Mouse (Mus musculus) ovary, postnatal 10 days (tissue): ENCODE results near the gene Gm36176.
"Not testable (repeated sequence)": the region's sequence is repeated elsewhere in the genome, so short reads cannot be mapped to it uniquely, and the experiment has no call there.

ENCODE experiments used
- DNase-seq: peaks from one replicate; pipeline ENCODE4 v3.0.0; 2022; ENCODE audit warnings: low spot score

The Gm36176 gene

DNA sequence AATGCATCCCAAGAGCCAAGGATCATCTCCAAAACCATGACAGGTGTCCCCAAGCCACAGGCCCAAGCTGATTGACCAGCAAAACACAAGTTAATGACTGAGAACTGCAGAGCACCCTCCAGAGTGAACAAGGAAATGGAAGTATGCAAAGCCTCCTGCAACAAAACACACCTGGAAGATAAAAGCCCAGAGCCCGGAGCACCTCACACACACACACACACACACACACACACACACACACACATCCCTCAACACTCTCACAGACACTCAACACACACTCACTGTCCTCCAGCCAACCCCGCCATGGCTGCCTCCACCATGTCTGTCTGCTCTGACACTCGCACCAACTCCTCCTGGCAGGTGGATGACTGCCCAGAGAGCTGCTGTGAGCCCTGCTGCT is at the start of gene Gm36176:
Gene Gm36176 (plus strand): TSS at position 301 of the 400 bp plus-strand sequence.
- no peak for DNase-seq

DNA sequence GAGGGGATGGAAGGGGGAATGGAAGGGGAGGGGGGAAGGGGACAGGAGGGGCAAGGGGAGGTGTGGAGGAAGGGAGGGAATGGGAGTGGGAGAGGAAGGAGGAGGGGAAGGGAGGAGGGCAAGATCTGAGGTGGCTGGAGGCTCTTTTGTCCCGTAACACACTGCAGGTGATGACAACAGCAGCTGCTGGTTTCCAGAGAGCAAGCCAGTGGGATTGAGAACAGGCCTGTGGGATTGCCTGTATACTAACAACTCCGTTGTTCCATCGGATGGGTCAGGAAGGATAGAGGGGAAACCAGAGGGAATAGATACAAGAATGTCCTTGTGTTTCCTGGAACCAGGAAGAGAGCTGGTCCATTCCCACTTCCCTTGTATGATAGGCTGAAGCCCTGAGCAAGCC is 48.9 kb upstream of the Gm36176 start:
- no peak for DNase-seq

DNA sequence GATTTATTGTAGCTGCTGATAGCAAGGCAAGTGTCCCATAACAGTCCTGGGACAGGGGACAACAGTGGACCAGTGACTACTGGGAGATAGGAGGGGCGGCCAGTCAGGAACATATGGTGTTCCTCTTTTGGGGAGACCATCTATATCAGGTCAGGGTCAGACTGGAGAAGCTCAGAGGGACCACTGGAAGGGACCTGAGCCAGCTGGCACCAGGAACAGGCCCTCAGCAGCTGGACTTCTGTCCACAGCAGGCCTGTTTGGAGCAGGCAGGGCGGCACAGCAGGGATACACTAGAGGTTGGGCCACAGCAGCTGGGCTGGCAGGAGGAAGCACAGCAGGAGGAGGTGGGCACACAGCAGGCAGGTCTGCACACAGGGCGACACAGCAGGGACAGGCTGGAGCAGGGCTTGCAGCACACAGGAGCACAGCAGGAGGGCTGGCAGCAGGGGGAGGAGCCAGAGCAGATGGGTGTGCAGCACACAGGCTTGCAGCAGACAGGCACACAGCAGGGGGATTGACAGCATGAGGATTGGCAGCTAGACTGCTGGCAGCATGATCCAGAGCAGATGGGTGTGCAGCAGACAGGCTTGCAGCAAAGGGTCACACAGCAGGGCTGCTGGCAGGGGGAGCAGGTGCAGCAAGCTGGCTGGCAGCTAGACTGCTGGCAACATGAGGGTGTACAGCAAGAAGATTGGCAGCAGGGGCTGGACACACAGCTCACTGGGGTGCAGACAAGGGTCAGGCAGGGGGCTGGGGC is 48.3 kb upstream of the Gm36176 start:
- not testable (repeated sequence) for DNase-seq

DNA sequence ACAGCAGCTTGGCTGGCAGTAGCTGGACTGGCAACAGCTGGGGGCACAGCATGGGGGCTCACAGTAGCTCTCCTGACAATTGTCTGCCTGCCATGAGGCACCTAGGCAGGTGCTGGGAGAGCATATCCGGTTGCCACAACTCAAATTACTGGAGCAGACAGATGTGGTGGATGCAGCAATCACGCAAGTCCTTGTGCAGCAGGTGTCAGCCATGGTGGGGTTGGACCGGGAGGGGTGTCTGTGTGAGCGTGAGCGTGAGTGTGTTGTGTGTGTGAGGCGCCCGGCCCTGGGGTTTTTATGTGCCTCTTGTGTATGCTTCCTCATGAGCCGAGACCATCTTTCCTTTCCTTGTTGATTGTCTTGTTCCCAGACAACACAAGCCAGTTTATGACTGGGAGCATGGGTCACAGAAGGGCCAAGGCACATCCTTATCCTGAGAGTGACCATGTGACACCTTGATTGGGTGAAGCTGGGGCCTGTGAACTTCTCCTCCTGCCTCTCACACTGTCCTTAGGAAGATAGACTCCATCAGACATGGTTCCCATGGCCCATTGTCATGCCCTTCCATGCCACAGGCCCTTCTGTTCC is 47.6 kb upstream of the Gm36176 start, which contains the start of gene Gm19668:
Gene Gm19668 (minus strand): TSS at position 213 of the 588 bp plus-strand sequence.
- no peak for DNase-seq

DNA sequence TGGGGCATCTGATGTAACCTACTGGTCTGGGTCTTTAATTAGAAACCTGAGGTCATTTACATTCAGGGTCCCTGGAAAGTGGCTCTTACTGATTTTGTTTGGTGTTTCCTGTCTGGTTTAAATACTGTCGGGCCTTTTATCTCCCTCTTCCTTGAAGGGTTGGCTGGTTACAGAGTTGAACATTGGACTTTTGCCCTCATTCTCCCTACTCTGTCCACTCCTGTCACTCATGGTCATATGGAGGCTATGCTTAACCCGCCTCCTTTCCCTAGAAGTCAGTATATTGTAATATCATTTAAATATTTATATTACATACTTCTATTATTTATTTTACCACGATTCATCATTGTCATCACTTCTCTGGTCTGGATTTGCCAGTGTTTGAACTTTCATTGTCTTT is 42.5 kb upstream of the Gm36176 start:
- no peak for DNase-seq

DNA sequence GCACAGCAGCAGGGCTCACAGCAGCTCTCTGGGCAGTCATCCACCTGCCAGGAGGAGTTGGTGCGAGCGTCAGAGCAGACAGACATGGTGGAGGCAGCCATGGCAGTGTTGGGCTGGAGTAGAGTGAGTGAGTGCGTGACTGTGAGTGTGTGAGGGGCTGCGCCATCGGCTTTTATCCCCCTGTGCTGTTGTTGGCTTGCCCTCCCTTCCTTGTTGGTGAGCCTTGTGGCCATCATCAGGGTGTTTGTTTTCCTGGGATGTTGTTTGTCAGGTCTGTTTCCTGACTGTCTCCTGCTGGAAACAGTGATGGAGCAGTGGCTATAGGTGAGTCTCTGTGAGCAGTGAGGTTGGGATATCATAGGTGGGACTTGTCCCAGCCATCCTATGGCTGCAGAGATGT is 34.9 kb upstream of the Gm36176 start, which contains the start of gene Gm9507:
Gene Gm9507 (minus strand): TSS at position 101 of the 400 bp plus-strand sequence.
- no peak for DNase-seq

DNA sequence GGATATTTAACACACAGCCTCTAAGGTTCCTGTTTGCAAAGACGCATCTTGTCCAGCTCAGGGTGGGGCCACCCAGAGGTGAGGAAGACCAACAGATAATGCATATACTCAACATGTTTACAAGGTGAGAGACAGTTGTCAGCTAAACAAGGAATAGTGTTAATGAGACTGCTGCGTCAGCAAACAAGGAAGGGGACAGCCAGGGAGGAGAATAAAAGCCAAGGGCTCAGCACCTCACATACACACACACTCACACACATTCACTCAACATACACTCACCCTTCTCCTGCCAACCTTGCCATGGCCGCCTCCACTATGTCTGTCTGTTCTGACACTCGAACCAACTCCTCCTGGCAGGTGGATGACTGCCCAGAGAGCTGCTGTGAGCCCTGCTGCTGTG is 32.2 kb upstream of the Gm36176 start, which contains the start of gene Gm2696:
Gene Gm2696 (plus strand): TSS at position 301 of the 400 bp plus-strand sequence.
- no peak for DNase-seq

DNA sequence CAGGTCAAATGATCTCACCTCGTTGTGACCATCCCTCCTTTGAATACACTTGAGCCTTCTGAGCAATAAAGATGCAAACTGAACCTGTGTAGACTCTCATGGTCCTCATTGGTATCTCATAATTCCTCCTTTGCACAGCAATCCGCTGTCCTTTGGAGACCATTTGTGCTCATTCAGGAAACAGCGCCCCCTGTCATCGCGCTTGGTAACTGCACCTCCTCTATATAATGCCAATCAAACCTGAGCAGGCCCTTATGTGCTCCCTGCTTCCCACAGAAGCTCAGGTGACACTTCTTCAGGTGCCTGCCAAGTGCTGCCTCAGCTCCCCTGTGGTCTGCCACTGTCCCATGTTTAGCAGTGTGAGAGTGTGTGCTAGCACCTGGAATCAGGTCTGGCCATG is 31.1 kb upstream of the Gm36176 start:
- no peak for DNase-seq

DNA sequence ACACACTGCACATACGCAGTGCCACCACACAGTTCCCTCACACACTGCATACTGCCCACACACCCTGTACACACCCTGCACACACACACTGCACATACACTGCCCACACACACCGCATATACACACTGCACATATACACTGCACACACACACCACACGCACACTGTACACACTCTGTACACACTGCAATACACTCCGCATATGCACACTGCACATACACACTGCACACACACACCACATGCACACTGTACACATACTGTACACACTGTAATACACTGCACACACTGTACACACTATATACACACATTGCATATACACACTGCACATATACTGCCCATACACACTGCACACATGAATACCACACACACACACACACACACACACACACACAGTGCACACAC is 28.1 kb upstream of the Gm36176 start:
- DNase-seq: no peak

DNA sequence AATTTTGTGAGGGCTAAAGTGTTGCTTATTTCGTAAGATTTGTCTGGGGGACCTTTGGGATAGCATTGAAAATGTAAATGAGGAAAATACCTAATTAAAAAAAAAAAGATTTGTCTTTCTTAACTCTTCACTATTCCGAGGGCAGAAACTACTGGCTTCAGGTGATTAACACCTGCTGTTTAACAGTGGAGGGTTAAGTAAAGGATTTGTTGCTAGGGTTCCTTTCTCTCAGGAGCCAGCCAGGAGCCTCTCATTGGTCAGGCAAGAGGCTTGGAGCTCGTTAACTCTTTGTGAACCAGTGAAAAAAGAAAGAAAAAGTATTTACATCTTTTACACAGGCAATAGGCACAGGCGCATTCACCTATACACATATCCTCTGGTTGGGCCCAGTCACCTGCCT is 27.4 kb upstream of the Gm36176 start:
- DNase-seq: no peak

DNA sequence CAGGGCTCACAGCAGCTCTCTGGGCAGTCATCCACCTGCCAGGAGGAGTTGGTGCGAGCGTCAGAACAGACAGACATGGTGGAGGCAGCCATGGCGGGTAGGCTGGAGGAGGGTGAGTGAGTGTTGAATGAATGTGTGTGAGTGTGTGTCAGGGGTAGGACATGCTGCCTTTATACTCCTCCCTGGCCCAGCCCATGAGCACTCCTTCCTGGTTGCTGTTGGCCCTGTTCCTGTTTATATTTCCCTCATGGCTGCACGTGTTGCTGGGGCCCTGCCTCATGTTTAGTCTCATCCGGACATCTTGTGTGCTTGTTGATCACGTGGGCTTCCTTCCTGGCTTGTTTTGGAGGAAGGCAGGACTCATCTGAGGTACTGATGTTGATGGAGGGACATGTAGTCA is 19.7 kb upstream of the Gm36176 start, which contains the start of gene Krtap10-4:
Gene Krtap10-4 (minus strand): TSS at position 145 of the 400 bp plus-strand sequence.
- DNase-seq: no peak

DNA sequence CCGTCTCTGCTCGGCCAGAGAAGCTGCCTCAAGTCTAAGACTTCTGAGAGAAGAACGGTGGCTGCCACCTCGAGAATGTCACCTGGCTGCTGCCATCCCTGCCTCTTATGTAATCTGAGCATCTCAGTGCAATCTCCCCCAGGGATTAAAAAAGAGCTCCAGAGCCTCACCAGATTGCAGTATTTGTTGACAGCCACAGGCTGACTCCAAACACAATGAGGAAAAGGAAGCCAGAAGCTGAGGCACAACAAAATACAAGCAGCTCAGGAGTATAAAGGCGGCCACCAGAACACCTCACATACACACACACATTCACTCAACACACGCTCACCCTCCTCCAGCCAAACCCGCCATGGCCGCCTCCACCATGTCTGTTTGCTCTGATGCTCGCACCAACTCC is 11.0 kb upstream of the Gm36176 start, which contains the start of gene Krtap10-10:
Gene Krtap10-10 (plus strand): TSS at position 301 of the 400 bp plus-strand sequence.
- no peak for DNase-seq

DNA sequence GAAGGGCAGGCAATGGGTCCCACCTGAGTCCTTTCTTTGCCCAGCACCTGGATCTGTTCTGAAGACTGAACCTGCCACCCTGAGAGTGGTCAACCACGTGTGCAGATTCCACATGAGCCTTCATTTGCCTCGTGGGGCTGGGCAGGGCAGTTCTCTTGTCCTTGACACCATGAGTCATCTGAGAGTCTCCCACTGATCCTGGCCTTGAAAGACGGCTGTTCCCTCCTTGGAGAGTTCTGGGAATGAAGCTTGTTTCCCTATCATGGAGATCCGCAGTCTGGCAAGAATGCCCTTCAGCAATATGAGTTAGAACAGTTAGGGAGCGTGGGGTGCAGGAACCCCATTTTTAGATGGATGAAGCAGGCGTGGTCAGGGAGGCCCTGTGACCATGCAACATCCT is 7.6 kb upstream of the Gm36176 start:
- DNase-seq: no peak

DNA sequence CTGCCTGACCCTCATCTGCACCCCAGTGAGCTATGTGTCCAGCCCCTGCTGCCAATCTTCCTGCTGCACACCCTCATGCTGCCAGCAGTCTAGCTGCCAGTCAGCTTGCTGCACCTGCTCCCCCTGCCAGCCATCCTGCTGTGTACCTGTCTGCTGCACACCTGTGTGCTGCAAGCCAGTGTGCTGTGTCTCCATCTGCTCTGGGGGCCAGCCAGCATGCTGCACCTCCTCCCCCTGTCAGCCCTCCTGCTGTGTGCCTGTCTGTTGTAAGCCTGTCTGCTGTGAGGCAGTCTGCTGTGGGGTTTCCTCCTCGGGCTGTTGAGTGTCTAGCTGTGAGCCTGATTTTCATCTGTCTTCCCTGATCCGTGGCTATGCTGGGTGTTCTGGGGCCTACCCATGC is 358 bp downstream of the Gm36176 start:
- DNase-seq: no peak

DNA sequence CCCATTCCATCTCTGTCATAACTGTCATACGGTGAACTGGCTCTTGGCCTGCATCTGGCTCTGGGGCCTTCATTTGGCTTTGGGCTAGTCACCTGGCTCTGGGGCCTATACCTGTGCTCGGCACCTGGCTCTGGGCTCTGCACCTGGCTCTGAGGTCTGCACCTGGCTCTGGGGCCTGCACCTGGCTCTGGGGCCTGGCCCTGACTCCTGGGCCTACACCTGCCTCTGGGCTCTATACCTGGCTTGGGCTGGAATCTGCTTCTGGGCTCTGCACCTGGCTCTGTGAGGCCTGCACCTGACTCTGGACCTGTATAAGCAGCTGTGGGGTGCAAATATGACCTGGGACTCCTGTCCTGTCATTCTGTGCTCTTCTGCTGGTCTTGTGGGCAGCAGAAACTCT is 935 bp downstream of the Gm36176 start:
- DNase-seq: no peak

DNA sequence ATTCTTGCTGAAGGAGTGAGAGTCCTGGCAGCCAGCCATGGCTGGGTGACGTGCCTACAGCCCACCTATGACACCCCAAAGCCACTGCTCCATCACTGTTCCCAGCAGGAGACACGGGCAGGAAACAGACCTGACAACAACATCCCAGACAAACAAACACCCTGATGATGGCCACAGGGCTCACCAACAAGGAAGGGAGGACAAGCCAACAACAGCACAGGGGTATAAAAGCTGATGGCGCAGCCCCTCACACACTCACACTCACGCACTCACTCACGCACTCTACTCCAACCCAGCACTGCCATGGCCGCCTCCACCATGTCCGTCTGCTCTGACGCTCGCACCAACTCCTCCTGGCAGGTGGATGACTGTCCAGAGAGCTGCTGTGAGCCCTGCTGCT is 6.0 kb downstream of the Gm36176 start, which contains the start of gene Gm10318:
Gene Gm10318 (plus strand): TSS at position 301 of the 400 bp plus-strand sequence.
- no peak for DNase-seq

DNA sequence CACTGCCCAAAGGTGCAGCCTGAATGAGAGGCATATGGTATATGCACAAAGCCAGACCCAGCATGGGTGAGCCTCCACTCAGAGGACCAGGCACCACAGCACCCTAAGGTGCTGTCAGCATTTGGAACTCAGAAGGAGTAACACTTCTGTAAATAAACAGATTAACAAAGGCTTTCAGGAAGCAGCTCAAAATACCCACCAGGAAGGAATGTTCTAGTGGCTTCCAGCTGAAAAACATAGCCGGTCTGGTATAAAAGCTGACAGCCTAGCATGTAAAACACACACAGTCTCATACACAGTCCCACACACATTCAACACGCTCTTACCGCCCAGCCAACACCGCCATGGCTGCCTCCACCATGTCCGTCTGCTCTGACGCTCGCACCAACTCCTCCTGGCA is 15.1 kb downstream of the Gm36176 start, which contains the start of gene Gm3285:
Gene Gm3285 (plus strand): TSS at position 301 of the 400 bp plus-strand sequence.
- no peak for DNase-seq

DNA sequence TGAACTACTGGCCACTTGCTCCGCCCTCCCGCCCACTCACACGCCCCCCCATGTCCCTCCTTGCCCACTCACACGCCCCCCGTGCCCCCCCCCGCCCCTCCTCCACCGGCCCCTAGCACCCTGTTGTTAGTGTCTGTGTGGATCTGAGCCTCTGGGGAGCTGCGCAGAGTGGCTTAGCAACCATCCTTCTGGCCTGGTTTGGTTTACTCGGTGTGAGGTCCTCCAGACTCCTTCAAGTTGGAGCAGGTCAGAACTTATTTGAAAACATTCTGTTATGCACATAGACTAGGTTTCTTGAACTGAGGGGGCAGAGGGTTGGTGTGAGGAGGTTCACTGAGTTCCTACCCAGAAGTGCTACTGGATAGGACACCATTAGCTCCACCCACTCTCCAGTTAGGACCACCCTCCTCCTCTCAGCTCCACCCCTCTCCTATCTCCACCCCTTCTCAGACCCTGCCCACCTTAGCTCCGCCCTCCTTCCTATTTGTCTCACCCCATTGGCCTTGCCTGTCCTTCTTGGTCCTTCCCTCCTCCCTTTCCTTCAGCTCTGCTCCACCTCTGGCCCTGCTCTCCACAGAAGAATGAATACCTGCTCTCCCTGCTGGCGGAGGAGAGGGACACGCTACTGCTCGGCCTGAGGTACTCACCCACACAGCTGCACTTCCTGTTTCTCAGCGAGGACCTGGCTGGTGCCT is 17.6 kb downstream of the Gm36176 start:
- DNase-seq: no peak

DNA sequence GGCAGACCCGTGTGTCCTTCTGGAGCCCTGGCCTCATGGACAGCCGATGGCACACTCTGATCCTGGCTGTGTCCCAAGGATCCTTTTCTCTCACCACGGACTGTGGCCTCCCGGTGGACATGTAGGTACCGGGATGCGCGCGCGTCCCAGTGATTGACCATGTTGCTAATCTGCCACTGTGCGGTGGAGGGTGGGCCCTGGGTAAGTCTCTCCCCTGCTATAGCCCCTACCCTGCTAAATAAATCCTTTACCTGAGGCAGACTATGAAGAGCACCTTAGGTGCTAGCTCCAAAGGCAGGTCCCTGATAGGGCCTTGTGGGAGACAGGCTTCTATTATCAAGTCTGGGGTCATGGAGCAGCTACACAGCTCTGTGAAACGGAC is 18.1 kb downstream of the Gm36176 start:
- no peak for DNase-seq

DNA sequence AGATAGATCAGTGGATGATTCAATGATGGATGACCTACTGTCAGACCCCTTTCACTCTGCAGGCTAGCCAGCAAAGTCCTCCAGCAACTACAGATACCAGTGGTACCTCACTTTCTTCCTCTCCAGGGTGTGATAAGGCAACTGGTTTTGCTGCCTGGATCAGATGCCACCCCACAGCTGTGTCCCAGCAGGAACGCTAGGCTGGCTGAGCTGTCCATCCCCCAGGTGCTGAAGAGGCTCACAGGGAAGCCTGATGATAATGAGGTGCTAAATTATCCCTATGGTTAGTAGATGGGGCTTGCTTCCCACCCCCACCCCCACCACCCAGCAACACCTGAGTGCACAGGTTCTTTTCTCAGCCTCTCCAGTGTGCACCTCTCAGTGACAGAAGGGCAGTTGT is 20.9 kb downstream of the Gm36176 start:
- no peak for DNase-seq

DNA sequence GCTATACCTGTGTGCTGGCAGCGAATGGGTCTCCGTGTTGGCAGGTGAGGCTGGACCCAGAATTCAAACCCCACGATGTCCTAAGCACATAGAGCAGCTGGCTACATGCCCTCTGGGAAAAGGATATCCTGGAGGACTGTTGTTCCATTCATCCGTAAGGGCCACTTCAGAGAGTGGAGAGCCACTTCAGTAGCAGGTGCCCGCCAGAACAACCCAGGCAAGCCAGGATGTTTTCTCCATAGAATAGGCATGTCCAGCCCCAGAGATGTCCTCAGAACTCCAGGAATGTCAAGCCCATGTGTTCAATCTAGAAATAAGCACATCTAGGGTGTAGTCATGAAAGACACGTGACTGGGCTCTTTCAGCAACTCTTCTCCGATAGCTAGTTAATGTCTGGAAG is 23.0 kb downstream of the Gm36176 start:
- DNase-seq: no peak

DNA sequence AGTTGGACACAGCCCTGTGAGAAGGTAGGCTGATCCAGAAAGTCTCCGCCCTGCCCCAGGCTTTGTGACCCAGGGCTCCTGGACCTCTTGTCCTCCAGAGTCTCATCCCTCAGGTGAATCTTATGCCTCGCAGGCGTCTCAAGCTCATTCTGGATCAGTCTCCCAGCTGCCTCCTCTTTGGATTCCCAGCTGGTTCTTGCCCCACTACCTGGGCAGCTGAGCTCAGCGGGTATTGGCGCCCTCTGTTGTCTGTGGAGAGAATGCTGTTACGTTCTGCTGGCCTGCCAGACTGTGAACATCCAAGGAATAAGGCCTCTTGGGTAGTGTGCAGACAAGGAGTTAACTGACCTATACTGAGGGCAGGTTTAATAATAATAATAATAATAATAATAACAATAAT is 32.4 kb downstream of the Gm36176 start:
- no peak for DNase-seq

DNA sequence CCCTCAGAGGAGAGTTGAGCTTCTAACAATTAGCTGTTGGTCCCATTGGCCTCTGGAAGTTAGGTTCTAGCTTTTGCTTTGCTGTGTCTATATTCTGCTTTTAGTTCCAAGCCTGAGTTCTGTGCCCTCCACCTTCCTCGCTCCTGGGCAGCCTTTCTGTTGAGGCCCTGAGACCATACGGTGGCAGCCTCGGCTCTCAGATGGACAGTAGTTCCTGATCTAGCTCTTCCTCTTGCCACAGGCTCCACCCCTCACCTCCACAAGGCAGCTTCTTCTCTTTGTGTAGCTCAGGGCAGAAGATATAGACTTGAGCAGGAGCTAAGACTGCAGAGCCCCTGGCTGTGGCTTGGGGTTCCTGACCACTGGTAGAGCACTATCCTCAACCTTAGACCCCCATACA is 33.7 kb downstream of the Gm36176 start:
- no peak for DNase-seq
